Comparison of ENCODE assay signal across 22 mouse cellular contexts in the genomic region with DNA sequence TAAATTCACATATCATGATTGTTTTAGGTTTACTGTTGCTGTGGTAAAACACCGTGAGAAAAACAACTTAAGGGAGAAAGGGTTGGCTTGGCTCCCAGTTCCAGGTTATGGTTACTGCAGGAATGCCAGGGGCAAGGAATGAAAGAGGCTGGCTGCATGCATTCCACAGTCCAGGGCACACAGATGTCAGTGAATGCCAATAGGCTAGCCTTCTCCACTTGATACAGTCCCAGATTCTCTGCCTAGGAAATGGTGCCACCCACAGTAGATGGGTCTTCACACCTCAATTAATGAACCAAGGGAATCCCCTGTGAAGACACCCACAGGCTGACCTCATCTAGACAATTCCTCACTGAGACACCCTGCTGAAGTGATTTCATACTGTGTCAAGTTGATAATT. TPM values are rescaled to one million over a fixed set of nuclear protein-coding genes. Genes with fewer than 3 reads are reported as not detected.
DNase-seq lines count a peak whose midpoint lies in the region; ATAC-seq and TF ChIP-seq lines count a peak whose summit lies in the region.
"Had no signal": no experiment of that assay in that cellular context is flagged by ENCODE, and none has a peak within 500 bp of the region (broad histone marks: within the 10 kb centered on the region; RNA-seq: fewer than 3 reads in every experiment).

No protein-coding gene starts in this region.

- no peak overlapping the region for H3K27ac ChIP-seq in hindbrain, postnatal 0 days
- no peak overlapping the region for H3K27ac ChIP-seq in hindbrain, embryonic 11.5 days (ENCODE audit: low read depth, low read length)
- H3K27ac ChIP-seq in liver, embryonic 12.5 days = peak overlapping the region; percentile 74; the same call in 1 of the 2 replicates
- H3K27ac ChIP-seq in intestine, embryonic 16.5 days (ENCODE audit: low read length) = peak overlapping the region; percentile 51; the same call in 1 of the 2 replicates
- H3K27ac ChIP-seq in stomach, embryonic 16.5 days (ENCODE audit: low read length) = 0 out of 2 replicates have a peak overlapping the region, but pooled peaks have one; percentile 30
- H3K27ac ChIP-seq: forebrain, embryonic 13.5 days; heart, embryonic 15.5 days; kidney, postnatal 0 days; limb, embryonic 15.5 days; midbrain, embryonic 10.5 days had no signal

- H3K9me3 ChIP-seq in hindbrain, postnatal 0 days (ENCODE audit: low read length) = no peaks in the 10 kb centered on the region
- no peaks in the 10 kb centered on the region for H3K9me3 ChIP-seq in hindbrain, embryonic 11.5 days (ENCODE audit: control insufficient read depth, low read length)
- H3K9me3 ChIP-seq in liver, embryonic 12.5 days (replicated peaks) = no peaks in the 10 kb centered on the region
- no peaks in the 10 kb centered on the region for H3K9me3 ChIP-seq in intestine, embryonic 16.5 days (ENCODE audit: control insufficient read depth, low read length)
- no peaks in the 10 kb centered on the region for H3K9me3 ChIP-seq in stomach, embryonic 16.5 days (replicated peaks; ENCODE audit: control insufficient read depth, low read length)
- H3K9me3 ChIP-seq: forebrain, embryonic 13.5 days; heart, embryonic 15.5 days; limb, embryonic 15.5 days; midbrain, embryonic 10.5 days had no signal

- no peak overlapping the region for H3K4me3 ChIP-seq in hindbrain, postnatal 0 days (ENCODE audit: low read length)
- no peak overlapping the region for H3K4me3 ChIP-seq in hindbrain, embryonic 11.5 days (ENCODE audit: low read depth, low read length)
- H3K4me3 ChIP-seq in liver, embryonic 12.5 days = no peak overlapping the region
- H3K4me3 ChIP-seq in intestine, embryonic 16.5 days (ENCODE audit: low read length) = no peak overlapping the region
- no peak overlapping the region for H3K4me3 ChIP-seq in stomach, embryonic 16.5 days (replicated peaks; ENCODE audit: low read length)
- H3K4me3 ChIP-seq: erythroblast, embryonic 14.5 days; forebrain, embryonic 13.5 days; heart, embryonic 15.5 days; limb, embryonic 15.5 days; midbrain, embryonic 10.5 days had no signal

- H3K4me2 ChIP-seq in hindbrain, postnatal 0 days (ENCODE audit: low read depth, low read length) = no peak overlapping the region
- no peak overlapping the region for H3K4me2 ChIP-seq in hindbrain, embryonic 11.5 days (replicated peaks; ENCODE audit: low read depth, low read length)
- H3K4me2 ChIP-seq in liver, embryonic 12.5 days = no peak overlapping the region
- H3K4me2 ChIP-seq in intestine, embryonic 16.5 days (ENCODE audit: low read depth, low read length) = no peak overlapping the region
- H3K4me2 ChIP-seq in stomach, embryonic 16.5 days (ENCODE audit: low read depth, low read length) = no peak overlapping the region
- H3K4me2 ChIP-seq: forebrain, embryonic 13.5 days; heart, embryonic 15.5 days; limb, embryonic 15.5 days; lung, embryonic 14.5 days had no signal

- 35% methylated on average over 1 of the region's 1 CpGs for WGBS in hindbrain, postnatal 0 days
- 90% methylated on average over 1 of the region's 1 CpGs for WGBS in hindbrain, embryonic 11.5 days
- 84% methylated on average over 1 of the region's 1 CpGs for WGBS in liver, embryonic 12.5 days (ENCODE audit: insufficient replicate concordance)
- 63% methylated on average over 1 of the region's 1 CpGs for WGBS in intestine, embryonic 16.5 days
- WGBS in stomach, embryonic 16.5 days = 72% methylated on average over 1 of the region's 1 CpGs

- no peaks in the 10 kb centered on the region for H3K27me3 ChIP-seq in hindbrain, postnatal 0 days (ENCODE audit: insufficient read depth, low read length)
- H3K27me3 ChIP-seq in hindbrain, embryonic 11.5 days (ENCODE audit: control insufficient read depth, insufficient read depth, low read length) = no peaks in the 10 kb centered on the region
- H3K27me3 ChIP-seq in liver, embryonic 12.5 days (replicated peaks) = no peaks in the 10 kb centered on the region
- H3K27me3 ChIP-seq in intestine, embryonic 16.5 days (replicated peaks; ENCODE audit: control insufficient read depth, insufficient read depth, low read length) = no peaks in the 10 kb centered on the region
- H3K27me3 ChIP-seq in stomach, embryonic 16.5 days (ENCODE audit: control insufficient read depth, insufficient read depth, low read length) = no peaks in the 10 kb centered on the region
- H3K27me3 ChIP-seq: forebrain, embryonic 13.5 days; heart, embryonic 15.5 days; limb, embryonic 15.5 days; Patski had no signal

- ATAC-seq in hindbrain, postnatal 0 days = peak; percentile 55; the same call in 1 of the 2 replicates
- no peak for ATAC-seq in hindbrain, embryonic 11.5 days (ENCODE audit: low FRiP score)
- ATAC-seq in liver, embryonic 12.5 days = no peak
- ATAC-seq in intestine, embryonic 16.5 days = no peak
- no peak for ATAC-seq in stomach, embryonic 16.5 days (ENCODE audit: insufficient read depth, low FRiP score)
- ATAC-seq in megakaryocyte-erythroid progenitor cell, adult 5-6 weeks (replicated peaks; ENCODE audit: low FRiP score, low TSS enrichment, poor library complexity, severe bottlenecking) = no peak
- ATAC-seq: activated CD4-positive, CD25-positive, alpha-beta regulatory T cell, adult 4 months; forebrain, embryonic 13.5 days; Patski had no signal

- no peaks in the 10 kb centered on the region for H3K4me1 ChIP-seq in hindbrain, postnatal 0 days (ENCODE audit: insufficient read depth, low read length)
- H3K4me1 ChIP-seq in hindbrain, embryonic 11.5 days (replicated peaks; ENCODE audit: control insufficient read depth, insufficient read depth, low read length) = no peaks in the 10 kb centered on the region
- H3K4me1 ChIP-seq in liver, embryonic 12.5 days = peaks cover 45% of the 10 kb centered on the region
- H3K4me1 ChIP-seq in intestine, embryonic 16.5 days (ENCODE audit: control insufficient read depth, insufficient read depth, low read length) = 0 out of 2 replicates have a peak, but pooled peaks cover 2% of the 10 kb centered on the region
- H3K4me1 ChIP-seq in stomach, embryonic 16.5 days (ENCODE audit: control insufficient read depth, insufficient read depth, low read length) = peaks cover 9% of the 10 kb centered on the region; the same call in 1 of the 2 replicates
- H3K4me1 ChIP-seq: forebrain, embryonic 13.5 days; heart, embryonic 15.5 days; limb, embryonic 15.5 days; midbrain, embryonic 10.5 days had no signal

- no peak overlapping the region for H3K9ac ChIP-seq in hindbrain, postnatal 0 days (replicated peaks; ENCODE audit: low read length)
- no peak overlapping the region for H3K9ac ChIP-seq in hindbrain, embryonic 11.5 days (ENCODE audit: low read depth, low read length)
- no peak overlapping the region for H3K9ac ChIP-seq in liver, embryonic 12.5 days
- no peak overlapping the region for H3K9ac ChIP-seq in intestine, embryonic 16.5 days (ENCODE audit: low read depth, low read length)
- no peak overlapping the region for H3K9ac ChIP-seq in stomach, embryonic 16.5 days (ENCODE audit: low read length)
- H3K9ac ChIP-seq: forebrain, embryonic 13.5 days; heart, embryonic 15.5 days; limb, embryonic 15.5 days; lung, embryonic 14.5 days had no signal

- TF ChIP-seq CTCF in hindbrain, postnatal 0 days (IDR thresholded peaks at IDR 0.05; ENCODE audit: low read depth) = no peak

- DNase-seq in hindbrain, postnatal 0 days (ENCODE audit: low spot score) = no peak
- DNase-seq in hindbrain, embryonic 11.5 days (ENCODE audit: low spot score) = no peak
- no peak for DNase-seq in liver
- no peak for DNase-seq in layer of hippocampus, adult 8-10 months (ENCODE audit: low spot score in 2 of 2)
- DNase-seq: adrenal gland, postnatal 10 days; gastrocnemius, postnatal 10 days; lung, postnatal 4 days; retina, postnatal 1 day; thymus, postnatal 14 days had no signal

- peaks cover 3% of the 10 kb centered on the region; the same call in 1 of the 2 replicates for H3K36me3 ChIP-seq in hindbrain, postnatal 0 days (ENCODE audit: insufficient read depth, low read length)
- H3K36me3 ChIP-seq in hindbrain, embryonic 11.5 days (ENCODE audit: control insufficient read depth, insufficient read depth, low read length) = peaks cover 3% of the 10 kb centered on the region; the same call in 1 of the 2 replicates
- H3K36me3 ChIP-seq in liver, embryonic 12.5 days = peaks cover 30% of the 10 kb centered on the region
- H3K36me3 ChIP-seq in intestine, embryonic 16.5 days (ENCODE audit: control insufficient read depth, insufficient read depth, low read length) = peaks cover 8% of the 10 kb centered on the region
- no peaks in the 10 kb centered on the region; the same call in none of the 2 replicates for H3K36me3 ChIP-seq in stomach, embryonic 16.5 days (ENCODE audit: control insufficient read depth, insufficient read depth, low read length)

RNA-seq across cellular contexts. Expression of gene Ccdc34, which starts 12.9 kb away (rescaled TPM):
- total RNA-seq in hindbrain, postnatal 0 days (2014; rRNA removed) = 15.8 and 18.6 TPM in 2 replicates
- 30.2 and 32.3 TPM in 2 replicates for polyA plus RNA-seq in hindbrain, postnatal 0 days (2015; fragmentation: Nextera tagmentation; extraction: Ambion mirVana)
- 57.4 and 65.0 TPM in 2 replicates for polyA plus RNA-seq in hindbrain, embryonic 11.5 days (2014; fragmentation: Nextera tagmentation; extraction: Ambion mirVana)
- polyA plus RNA-seq in liver, embryonic 12.5 days (2016; fragmentation: Nextera tagmentation; extraction: Ambion mirVana) = 26.8 and 28.3 TPM in 2 replicates
- polyA plus RNA-seq in intestine, embryonic 16.5 days (2015; fragmentation: Nextera tagmentation; extraction: Ambion mirVana) = 34.5 and 40.0 TPM in 2 replicates
- polyA plus RNA-seq in stomach, embryonic 16.5 days (2015; fragmentation: Nextera tagmentation; extraction: Ambion mirVana) = 32.9 and 37.0 TPM in 2 replicates
- 10 to 100 TPM; 13.4 to 16.5 (median 15.5) TPM for total RNA-seq in layer of hippocampus, adult 8-10 months (2022)
- total RNA-seq in megakaryocyte-erythroid progenitor cell, adult 5-6 weeks (2014; fragmentation: Nextera tagmentation) = 33.7 and 49.1 TPM in 2 replicates
- total RNA-seq in megakaryocyte-erythroid progenitor cell, adult 5-6 weeks (2017) = 53.1 and 76.9 TPM in 2 replicates

Comparison
In these comparisons a context has a peak if more than half of its experiments do, and no peak if none do; other contexts are left out.
1. H3K27ac ChIP-seq: peak in liver, embryonic 12.5 days (single experiment), intestine, embryonic 16.5 days (single experiment) and stomach, embryonic 16.5 days (single experiment); none in hindbrain, postnatal 0 days (single experiment) and hindbrain, embryonic 11.5 days (single experiment).